Mouse (Mus musculus): ENCODE data around the gene Sox5. TPM values are rescaled to one million over a fixed set of nuclear protein-coding genes. Genes with fewer than 3 reads are reported as not detected.

The Sox5 gene
- 1 to 10 TPM; 3.7 to 5.4 TPM for total RNA-seq (2021)

DNA sequence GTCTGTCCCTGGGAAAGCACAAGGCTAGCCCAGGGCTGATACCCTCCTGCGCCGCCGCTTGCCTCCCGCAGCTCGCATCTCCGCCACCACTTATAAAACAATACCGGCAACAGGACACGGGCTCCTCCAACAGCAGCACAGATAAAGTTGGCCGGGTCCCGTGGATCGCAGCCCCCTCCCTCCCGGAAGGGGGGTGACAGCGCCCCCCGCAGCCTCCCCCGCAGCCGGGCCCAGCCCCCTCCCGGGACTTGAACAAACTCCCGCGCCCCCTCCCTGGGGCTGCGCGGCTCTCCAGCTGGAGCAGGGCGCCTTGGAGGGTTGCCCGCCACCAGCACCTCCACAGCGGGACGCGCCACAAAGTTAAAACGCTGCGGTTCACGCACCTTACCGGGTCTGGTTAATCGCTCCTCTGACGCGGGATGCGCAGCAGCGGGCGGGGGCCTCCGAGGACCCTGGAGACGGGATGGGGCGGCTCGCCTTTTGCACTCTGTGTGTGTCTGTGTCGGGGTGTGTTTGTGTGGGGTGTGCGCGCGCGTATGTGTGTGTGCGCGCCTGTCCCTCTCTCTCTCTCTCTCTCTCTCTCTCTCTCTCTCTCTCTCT lies at the start of gene Sox5:
Sox5 (minus strand) TSS at position 547 of the 600 bp plus-strand sequence.
- peak; percentile 65 for DNase-seq

DNA sequence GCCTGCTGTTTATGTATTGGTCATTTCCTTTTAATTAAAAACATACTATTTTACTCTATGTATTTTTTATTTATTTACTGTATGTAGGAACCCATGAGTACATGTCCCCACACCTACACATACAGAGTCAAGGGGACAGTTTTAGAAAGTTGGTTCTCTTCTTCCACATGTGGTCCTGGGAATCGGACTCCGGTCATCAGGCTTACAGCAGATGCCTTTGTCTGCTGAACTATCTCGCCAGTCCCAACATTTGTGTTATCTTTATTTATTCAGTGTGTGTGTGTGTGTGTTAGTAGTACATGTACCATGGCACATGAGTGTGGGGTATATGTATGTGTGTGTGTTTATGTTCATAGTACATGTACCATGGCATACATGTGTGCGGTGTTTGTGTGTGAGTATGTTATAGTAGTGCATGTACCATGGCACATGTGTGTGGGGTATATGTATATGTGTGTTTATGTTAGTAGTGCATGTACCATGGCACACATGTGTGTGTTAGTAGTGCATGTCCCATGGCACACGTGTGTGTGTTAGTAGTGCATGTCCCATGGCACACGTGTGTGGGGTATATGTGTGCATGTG lies 43.3 kb upstream of the Sox5 start:
- DNase-seq: no peak

DNA sequence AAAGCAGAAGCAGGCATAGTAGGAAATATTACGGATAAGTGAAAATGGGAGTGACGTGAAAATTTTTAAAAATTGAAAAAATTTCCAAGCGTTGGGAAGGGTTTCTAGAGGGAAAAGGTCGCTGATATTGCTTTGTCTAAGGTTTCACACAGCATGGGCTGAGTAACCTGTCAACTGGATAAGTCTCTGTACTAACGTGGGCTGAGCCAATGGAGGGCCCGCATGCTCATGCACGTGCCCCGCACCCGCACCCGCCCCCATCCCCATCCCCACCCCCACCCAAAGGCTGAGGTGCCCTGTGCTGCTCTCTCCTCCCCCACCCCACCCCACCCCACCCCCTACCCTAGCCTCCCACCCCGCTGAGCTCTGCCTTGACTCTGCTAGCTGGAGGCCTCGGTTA lies 42.4 kb upstream of the Sox5 start:
- DNase-seq: no peak

DNA sequence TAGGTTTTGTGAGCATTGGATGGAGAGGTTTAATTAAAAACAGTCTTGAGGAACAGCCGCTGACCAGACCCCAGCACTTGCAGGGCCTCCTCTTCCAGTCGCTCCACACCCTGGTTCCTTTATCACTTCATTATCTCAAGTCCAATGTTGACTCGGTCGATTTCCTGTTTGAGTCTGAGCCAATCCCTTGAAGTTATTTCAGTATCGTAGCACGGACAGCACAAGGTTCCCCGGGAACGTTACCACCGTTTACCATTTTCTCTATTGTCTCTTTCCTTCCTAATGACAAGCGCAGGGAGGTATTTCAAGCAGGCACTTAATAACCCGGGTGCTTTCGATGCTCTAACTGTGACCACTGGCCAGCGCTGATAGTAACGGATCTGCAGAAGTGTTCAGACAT lies 40.8 kb upstream of the Sox5 start:
- no peak for DNase-seq

DNA sequence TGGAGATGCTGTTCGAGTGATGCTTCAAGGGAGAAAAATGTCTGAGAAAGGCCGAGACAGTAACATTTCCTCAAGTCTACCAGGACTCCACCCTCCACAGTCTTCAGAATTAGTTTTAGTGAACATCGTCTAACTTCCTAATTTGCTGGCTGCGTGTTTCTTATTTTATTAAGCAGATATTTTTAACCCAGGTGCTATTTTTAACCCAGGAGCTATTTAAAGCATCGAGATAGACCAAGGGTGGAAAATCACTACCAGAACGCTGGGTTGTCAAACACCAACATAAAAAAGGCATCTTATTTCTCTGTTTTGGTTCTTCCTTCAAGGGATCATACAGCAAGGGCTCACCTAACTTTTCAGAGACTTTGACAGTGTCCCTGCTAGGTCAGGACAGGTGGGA lies 39.2 kb upstream of the Sox5 start:
- DNase-seq: no peak

DNA sequence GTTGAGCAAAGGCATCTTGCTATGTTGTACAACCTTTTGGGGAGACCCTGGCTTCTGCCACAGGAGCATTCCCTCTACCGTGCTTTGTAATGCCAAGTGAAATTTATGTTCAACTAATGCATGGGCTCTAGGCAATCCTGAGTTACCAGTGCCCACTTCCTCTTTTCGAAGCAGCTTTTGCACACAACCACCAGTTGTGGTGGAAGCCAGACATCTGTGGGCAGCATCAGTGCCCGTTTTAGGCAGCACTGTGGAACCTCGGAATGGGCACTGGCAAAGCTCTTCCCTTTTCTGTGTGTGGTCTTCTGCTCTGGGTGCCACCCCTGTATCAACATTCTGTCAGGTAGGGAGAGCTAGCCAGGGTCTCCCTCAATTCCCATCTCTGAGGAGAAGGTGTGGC lies 36.2 kb upstream of the Sox5 start:
- DNase-seq: no peak

DNA sequence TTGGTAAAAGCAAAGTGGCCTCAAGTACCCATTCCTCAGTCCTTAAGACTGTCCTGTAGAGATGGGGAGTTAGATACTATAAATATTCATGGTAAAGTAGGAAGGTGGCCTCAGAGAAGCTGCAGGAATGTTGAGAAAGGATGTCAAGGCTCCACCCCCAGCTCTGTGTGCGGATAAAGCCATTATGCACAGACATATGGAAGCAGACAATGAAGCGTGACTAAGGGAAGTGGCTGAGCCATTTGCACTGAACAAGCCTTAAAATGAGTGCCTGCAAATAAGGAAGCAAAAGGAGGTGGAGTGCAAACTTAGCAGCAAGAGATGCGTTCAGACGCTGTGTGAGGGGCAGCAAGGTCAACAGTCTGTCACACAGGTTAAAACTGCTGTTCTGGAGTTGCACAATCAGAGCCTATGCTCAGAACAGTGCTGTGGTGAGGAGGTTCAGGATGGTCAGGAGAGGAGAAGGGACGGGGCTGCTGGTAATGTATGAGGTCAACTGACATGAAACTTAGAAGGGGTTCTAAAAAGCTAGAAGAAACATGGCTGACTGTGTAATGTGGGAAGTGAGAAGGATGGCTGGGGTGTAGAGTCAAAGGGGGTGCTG lies 35.7 kb upstream of the Sox5 start:
- DNase-seq: no peak

DNA sequence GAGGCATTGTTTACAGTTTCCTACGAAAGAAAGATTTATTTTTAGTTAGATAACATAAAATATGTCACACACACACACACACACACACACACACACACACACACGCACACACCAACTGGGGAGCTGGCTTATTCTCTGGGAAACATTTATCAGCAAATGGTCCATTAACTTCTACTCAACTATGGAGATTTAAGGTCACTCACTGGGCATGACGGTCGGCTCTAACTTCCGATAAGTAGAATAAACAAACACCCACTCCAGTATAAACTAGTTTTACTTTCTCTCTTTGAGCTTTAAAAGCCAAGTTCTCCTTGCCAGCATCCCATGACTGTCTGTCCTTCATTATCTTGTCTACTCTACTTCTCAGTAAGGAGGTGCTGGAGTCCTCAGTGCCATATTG lies 33.8 kb upstream of the Sox5 start:
- DNase-seq: no peak

DNA sequence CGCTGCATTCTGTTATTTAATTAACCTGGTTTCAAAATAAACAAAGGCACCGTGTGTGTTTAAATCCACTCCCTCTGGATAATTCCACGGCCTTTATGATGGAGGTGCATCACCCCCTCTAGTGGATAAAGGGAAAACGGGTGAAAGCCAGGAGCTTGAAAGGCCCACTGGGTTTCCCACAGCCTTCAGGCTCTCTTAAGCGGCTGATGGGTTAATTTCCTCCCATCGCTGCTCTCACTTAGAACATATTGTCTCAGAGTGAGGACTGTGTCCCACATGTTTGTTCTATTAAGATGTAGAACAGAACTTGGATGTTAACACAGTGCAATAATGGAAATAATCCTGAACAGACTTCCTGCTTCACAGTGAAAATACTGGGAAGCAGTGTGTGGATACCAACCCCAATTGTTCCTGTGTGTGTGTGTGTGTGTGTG lies 33.2 kb upstream of the Sox5 start:
- peak; percentile 55 for DNase-seq

DNA sequence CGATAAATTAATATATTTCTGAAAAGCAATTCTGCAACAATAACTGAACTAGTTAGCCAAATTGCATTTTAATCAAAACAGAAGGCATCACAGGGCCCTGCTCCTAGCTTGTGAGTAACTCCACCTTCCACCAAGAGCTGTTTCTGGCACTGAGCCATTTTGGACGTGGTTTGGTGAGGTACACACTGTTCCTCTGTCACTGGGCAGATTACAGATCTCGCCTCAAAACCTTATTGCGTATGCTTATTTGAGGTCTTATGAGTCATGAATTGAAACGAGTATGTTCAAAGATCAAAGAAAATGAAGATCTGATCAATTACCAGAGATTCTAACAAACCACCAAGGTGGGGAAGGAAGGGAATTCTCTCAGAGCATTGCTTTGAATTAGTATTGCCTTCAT lies 22.5 kb upstream of the Sox5 start:
- DNase-seq: no peak

DNA sequence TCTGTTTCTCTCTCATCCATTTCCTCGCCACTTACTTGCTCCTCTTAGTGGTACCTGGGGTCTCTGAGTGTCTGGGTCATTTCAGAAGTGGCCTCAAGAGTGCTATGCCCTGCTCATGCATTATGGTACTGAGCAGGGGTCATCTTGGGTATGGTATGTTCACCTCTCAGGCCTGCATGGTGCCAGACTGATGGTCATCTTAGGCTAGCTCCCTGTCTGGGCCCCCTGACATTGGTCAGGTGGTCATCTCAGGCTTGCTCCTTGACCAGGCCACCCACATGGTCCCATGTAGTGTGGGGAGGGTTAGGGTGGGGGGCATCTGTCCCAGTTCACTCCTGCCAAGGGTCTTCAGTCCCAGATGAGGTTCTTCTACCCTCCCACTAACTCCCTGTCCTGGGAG lies 21.3 kb upstream of the Sox5 start:
- no peak for DNase-seq

DNA sequence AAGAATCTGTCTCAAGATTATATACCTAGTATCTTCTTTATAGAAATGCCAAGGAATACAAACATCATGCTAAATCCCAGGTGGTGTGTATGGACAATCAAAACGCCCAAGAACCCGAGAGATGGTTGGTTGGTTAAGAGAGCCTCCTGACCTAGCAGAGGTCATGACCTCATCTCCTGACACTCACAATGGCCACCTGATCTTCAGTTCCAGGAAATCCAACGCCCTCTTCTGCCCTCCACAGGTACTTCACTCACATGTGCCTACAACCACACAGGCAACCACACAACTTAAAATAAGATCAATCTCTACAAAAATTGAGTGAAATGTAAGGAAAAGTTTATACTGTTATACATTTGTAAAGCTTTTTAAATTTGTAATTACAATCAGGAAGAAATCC lies 12.6 kb upstream of the Sox5 start:
- no peak for DNase-seq

DNA sequence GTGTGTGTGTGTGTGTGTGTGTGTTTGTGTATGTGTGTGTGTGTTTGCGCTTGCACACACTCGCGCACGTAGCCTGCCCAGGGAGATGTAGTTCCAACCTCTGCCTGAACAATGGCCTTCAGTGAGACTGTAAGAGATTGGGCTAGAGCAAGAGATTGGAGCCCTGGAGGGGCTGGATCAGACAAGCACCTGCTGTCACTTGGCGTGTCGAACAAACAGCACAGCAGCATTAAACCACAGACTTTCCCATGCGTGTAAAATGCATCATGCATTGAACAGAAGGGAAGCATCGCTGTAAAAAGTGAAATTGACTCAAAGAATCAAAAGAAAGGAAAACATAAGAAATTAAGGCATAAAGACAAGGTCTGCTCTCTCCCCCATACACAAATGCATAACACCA lies 11.1 kb upstream of the Sox5 start:
- no peak for DNase-seq

DNA sequence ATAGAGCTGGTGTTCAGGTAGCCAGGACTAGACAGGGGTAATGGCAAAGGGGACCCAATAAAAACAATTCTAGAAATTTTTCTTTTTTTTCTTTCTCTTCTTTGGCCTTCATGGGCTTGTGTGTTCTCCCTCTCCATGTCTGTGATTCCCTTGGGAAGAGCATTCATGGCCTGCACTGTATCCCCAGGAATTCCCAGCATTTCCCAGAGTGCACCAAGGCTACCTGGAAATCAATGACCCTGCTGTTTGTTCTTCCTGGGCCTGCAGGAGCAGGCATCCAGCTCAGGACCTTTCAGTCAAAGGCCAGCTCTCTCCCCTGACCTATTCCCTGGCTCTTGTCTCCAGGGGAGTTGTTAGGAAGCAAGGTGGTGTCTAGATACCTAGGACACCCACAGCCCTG lies 1.5 kb upstream of the Sox5 start:
- no peak for DNase-seq

DNA sequence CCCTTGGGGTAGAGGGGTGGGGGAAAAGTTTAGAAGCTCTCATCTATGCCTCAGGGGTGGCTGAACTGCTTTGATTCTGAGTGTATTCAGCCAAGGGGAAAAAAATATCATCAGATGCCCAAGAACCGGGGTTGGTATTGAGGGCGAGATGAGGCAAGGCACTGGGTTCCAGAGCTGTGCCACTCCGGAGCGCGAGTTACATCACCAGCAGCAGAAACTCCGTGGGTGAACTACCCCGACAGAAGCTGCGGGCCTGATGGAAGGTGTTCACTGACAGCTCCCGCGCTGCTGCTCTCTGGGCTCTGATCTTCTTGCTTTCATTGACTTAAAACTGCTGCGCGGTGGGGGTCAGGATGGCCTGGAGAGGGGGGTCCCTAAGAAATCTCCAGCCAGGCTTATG lies 1.1 kb upstream of the Sox5 start:
- DNase-seq: no peak

DNA sequence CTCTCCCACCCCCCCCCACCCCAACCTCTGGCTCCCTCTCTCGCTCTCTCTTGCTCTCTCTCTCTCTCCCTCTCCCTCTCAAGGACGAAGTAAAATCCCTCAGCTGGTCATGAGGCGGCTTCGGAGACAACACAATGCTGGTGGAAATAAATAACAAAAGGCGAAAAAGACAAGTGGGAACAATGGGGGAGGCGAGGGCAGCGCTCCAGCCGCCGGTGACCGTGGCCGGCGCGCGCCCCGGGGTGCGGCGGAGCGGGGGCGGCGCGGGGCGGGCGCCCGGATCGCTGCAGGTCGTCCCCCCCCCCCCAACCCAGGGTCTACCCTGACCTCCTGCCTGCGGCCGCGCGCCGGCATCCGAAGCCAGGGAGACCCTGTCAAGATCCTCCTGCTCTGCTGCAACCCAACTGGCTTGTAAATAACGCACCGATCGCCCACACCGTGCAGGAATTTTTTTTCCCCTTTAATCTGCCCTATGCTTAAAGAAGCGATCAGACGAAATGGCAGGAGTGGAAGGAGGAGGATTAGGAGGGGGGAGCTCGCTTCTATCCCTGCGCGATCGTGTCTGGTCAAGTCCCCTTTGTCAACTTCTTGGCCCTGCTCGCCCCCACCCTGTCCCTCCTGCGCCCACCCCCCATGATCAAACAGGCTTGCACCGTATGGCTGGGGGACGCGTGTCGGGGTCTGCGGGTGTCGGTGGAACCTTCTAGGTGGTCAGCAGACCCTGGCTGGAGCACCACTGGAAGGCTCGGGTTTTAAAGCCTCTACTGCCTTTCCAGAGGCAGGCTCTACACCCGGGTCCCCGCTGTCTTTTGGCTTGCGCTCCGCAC lies 467 bp upstream of the Sox5 start:
- peak; percentile 27 for DNase-seq

DNA sequence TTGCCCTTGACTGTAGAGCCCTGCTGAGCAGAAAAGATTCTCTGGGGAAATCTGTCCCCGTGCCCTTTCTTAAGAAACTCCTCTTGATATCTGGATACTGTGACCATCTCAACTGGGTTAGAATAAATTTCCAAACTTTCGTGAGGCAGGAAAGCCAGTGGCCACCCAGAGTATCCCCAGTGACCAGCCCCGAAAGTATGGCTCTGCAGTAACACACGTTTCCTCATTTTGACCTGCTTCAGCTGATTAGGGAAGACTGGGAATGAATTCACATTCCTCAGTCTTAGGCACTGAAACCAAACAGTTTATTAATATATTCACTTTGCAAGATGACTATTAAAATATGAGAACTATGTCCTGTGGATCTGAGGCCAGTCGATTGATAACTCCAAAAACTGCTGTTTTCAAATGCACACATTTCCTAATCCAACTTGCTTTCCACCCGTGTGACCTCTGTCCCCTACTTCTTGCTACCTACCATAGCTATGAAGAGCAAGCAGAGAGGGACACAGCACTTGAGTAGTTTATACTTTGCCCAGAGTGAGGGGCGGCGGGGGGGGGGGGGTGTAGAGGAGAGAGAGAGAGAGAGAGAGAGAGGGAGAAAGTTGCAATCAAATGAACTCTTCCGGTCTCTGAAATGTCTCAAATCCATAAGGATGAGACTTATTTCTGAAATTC lies 1.0 kb downstream of the Sox5 start:
- DNase-seq: no peak

DNA sequence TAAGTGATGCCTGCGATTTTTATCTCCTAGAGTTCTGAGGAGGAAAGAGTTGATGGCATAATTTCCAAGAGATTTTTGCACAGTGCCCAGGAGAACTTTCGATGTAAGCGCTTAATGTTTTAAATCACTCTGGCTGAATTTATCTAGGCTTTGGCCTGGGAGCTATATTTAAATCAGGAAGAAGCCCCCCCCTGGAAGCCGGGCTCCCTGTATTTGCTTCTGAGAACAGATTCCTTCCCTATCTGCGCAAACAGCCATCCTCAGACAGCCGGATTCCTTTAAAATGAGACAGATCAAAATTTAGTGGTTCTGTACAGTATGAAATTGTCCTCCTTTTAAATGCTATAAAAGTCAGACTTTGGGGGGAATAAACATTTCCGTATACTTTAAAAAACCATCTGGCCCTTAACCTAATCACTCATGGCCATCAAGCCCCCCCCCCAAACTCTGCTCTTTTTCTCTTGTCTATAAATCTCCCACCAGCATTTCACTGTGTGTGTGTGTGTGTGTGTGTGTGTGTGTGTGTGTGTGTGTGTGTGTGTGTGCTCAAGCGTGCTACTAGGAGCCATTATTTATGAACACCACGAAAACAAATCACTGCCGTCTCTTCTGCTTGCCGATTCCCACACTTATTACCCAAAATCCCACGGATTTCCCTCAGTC lies 1.7 kb downstream of the Sox5 start:
- no peak for DNase-seq

DNA sequence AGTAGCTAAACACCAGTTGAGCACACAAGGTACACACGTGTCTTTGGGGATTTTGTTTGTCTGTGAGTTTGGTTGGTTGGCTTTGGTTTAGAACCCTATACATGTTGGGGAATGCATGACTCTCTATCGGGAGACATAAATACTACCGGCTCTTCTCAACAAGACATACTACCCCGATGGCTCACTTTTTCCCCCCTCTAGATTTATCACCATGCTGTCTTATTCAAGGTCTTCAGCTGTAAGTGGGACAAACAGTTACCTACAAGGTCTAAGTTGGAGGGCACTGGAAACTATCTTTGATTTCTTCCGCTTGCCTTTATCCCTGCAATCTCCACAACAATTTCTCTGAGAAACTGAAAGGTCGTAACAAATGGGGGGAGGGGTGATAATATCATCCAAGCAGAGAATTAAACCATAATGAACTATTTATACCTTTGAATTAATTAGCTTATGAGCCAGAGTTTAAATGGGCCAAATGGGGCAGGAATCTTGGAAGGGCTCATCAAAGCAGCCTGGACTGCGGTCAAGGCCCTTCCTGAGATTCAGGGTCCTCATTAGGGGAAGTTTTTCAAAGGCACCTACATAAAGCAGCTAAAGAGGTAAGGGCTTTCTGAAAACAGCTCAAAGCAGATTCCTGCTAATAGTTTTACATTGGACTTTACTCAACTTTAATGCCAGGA lies 4.3 kb downstream of the Sox5 start:
- no peak for DNase-seq

DNA sequence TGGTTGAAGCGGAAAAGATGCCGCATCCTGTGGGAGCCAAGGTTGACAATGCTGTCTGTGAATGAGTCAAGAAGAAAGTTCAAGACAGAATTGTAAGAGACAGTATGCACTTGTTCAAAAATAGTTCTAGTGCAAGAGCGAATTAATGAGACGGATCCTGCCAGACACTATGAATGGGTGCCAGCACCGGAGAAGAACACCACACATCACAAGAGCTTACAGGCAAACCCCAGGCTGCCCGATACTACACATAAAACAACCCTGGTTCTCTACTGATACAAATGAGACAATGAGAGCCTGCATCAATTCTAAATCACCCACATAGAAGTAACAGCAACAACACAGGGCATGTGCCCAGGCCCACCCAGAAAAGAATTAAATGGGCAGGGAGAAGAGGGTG lies 8.0 kb downstream of the Sox5 start:
- DNase-seq: no peak

DNA sequence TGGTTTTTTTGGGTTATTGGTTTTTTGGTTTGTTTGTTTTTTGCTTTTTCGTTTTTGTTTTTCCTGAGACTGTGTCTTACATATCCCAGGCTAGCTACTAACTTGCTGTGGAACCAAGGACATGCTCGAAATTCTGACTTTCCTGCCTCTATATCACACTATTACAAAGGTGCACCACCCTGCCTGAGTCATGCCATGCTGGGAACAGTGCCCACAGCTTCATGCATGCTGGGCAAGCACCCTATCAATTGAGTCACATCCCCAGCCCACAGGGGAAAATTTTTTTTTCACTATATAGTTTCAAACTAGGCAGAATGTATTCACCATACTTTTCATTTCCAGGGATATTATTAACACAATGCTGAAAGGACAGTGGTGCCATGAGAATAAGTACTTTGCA lies 8.8 kb downstream of the Sox5 start:
- no peak for DNase-seq

Measured in heart, postnatal 4 days (tissue).